Mouse (Mus musculus) MEL (cell line): ENCODE data around the gene Wt1. TPM values are rescaled to one million over a fixed set of nuclear protein-coding genes. Genes with fewer than 3 reads are reported as not detected.

Experiments used
- DNase-seq: peaks from one replicate; pipeline ENCODE4 v3.0.0; 2011; ENCODE audit warnings: low read depth, low spot score
- H3K27ac ChIP-seq: 2 replicates; pipeline ENCODE4 v1.5.1; 2012; ENCODE audit warnings: low read depth, mild to moderate bottlenecking, control low read depth, low read length, moderate library complexity; ENCODE audit not compliant: control insufficient read depth
- H3K27me3 ChIP-seq, 2 experiments: fragments of 150-350 bp in 1 of 2; sonication (generic) in 1 of 2; 2 replicates each; pipeline ENCODE4 v1.6.1; 2012; ENCODE audit warnings: low read length in 2 of 2, mild to moderate bottlenecking in 2 of 2, improper control_type of control experiment in 1 of 2, moderate library complexity in 1 of 2; ENCODE audit not compliant: insufficient read depth in 2 of 2, control insufficient read depth in 1 of 2
- H3K36me3 ChIP-seq, 2 experiments: 2 replicates each; pipeline ENCODE4 v1.6.1; 2012 to 2014; ENCODE audit warnings: low read length in 2 of 2, improper control_type of control experiment in 1 of 2, inconsistent platforms in 1 of 2, mild to moderate bottlenecking in 1 of 2; ENCODE audit not compliant: insufficient read depth in 2 of 2, control insufficient read depth in 1 of 2
- H3K4me1 ChIP-seq, 2 experiments: fragments of 150-350 bp in 1 of 2; sonication (generic) in 1 of 2; 2 replicates each; pipeline ENCODE4 v1.6.1; 2012; ENCODE audit warnings: low read length in 2 of 2, improper control_type of control experiment in 1 of 2, mild to moderate bottlenecking in 1 of 2; ENCODE audit not compliant: insufficient read depth in 2 of 2, control insufficient read depth in 1 of 2
- H3K4me3 ChIP-seq, 2 experiments: fragments of 150-350 bp in 1 of 2; sonication (generic) in 1 of 2; 2 replicates each; pipeline ENCODE4 v1.5.1; 2012; ENCODE audit warnings: low read depth in 2 of 2, low read length in 2 of 2, mild to moderate bottlenecking in 2 of 2, moderate library complexity in 2 of 2, control low read depth in 1 of 2, improper control_type of control experiment in 1 of 2; ENCODE audit not compliant: control insufficient read depth in 1 of 2, insufficient read depth in 1 of 2
- H3K79me2 ChIP-seq: 2 replicates; pipeline ENCODE4 v1.6.1; 2012; ENCODE audit warnings: mild to moderate bottlenecking, low read length, moderate library complexity; ENCODE audit not compliant: control insufficient read depth, poor library complexity, insufficient read depth
- H3K9ac ChIP-seq: 2 replicates; pipeline ENCODE4 v1.6.1; 2012; ENCODE audit warnings: low read depth, mild to moderate bottlenecking, control low read depth, low read length, moderate library complexity; ENCODE audit not compliant: control insufficient read depth, poor library complexity, severe bottlenecking
- H3K9me3 ChIP-seq: fragments of 150-350 bp; sonication (generic); replicated peaks from 2 replicates; pipeline ENCODE4 v1.6.1; 2012; ENCODE audit warnings: mild to moderate bottlenecking, low read length, improper control_type of control experiment, moderate library complexity; ENCODE audit not compliant: insufficient read depth
- BHLHE40 ChIP-seq: IDR thresholded peaks from 2 replicates; pipeline ENCODE4 v1.6.1; 2012; ENCODE audit warnings: low read depth, mild to moderate bottlenecking, inconsistent platforms, low read length, improper control_type of control experiment, borderline replicate concordance
- CHD1 ChIP-seq: IDR thresholded peaks from 2 replicates; pipeline ENCODE4 v1.6.1; 2012; ENCODE audit warnings: low read depth, mild to moderate bottlenecking, inconsistent platforms, low read length, improper control_type of control experiment
- HCFC1 ChIP-seq: IDR thresholded peaks from 2 replicates; pipeline ENCODE4 v1.6.1; 2012; ENCODE audit warnings: low read depth, mild to moderate bottlenecking, inconsistent platforms, low read length, improper control_type of control experiment, moderate library complexity
- JUND ChIP-seq: IDR thresholded peaks from 2 replicates; pipeline ENCODE4 v1.6.1; 2011; ENCODE audit warnings: low read depth, mild to moderate bottlenecking, improper control_type of control experiment, low read length
- MAFK ChIP-seq: IDR thresholded peaks from 2 replicates; pipeline ENCODE4 v1.6.1; 2011; ENCODE audit warnings: low read depth, mild to moderate bottlenecking, low read length, improper control_type of control experiment, borderline replicate concordance
- MAX ChIP-seq: IDR thresholded peaks from 2 replicates; pipeline ENCODE4 v1.6.1; 2011; ENCODE audit warnings: low read length, improper control_type of control experiment
- MAZ ChIP-seq: IDR thresholded peaks from 2 replicates; pipeline ENCODE4 v1.6.1; 2012; ENCODE audit warnings: low read depth, mild to moderate bottlenecking, inconsistent platforms, low read length, improper control_type of control experiment
- MXI1 ChIP-seq: IDR thresholded peaks from 2 replicates; pipeline ENCODE4 v1.6.1; 2011; ENCODE audit warnings: mild to moderate bottlenecking, low read depth, low read length, improper control_type of control experiment
- MYB ChIP-seq: IDR thresholded peaks from 2 replicates; pipeline ENCODE4 v1.6.1; 2011; ENCODE audit warnings: mild to moderate bottlenecking, low read depth, low read length, improper control_type of control experiment
- NELFE ChIP-seq: IDR thresholded peaks from 2 replicates; pipeline ENCODE4 v1.6.1; 2011; ENCODE audit warnings: low read depth, low read length, improper control_type of control experiment
- NRF1 ChIP-seq: IDR thresholded peaks from 2 replicates; pipeline ENCODE4 v1.6.1; 2014; ENCODE audit warnings: low read depth, mild to moderate bottlenecking, inconsistent platforms, low read length, improper control_type of control experiment, moderate library complexity; ENCODE audit not compliant: poor library complexity, insufficient read depth, severe bottlenecking
- POLR2AphosphoS5 ChIP-seq: IDR thresholded peaks from 2 replicates; pipeline ENCODE4 v1.6.1; 2012; ENCODE audit warnings: low read depth, borderline replicate concordance, mild to moderate bottlenecking, inconsistent platforms, low read length, moderate library complexity, mixed read lengths
- RAD21 ChIP-seq: IDR thresholded peaks from 2 replicates; pipeline ENCODE4 v1.6.1; 2011; ENCODE audit warnings: mild to moderate bottlenecking, low read depth, low read length, improper control_type of control experiment
- SIN3A ChIP-seq: IDR thresholded peaks from 2 replicates; pipeline ENCODE4 v1.6.1; 2012; ENCODE audit warnings: low read length, improper control_type of control experiment, inconsistent platforms
- SMC3 ChIP-seq: IDR thresholded peaks from 2 replicates; pipeline ENCODE4 v1.6.1; 2011; ENCODE audit warnings: low read depth, low read length, improper control_type of control experiment
- USF1 ChIP-seq: IDR thresholded peaks from 2 replicates; pipeline ENCODE4 v1.6.1; 2014; ENCODE audit warnings: low read depth, mild to moderate bottlenecking, inconsistent platforms, low read length, improper control_type of control experiment, moderate library complexity
- USF2 ChIP-seq, 2 experiments: IDR thresholded peaks; 2 replicates each; pipeline ENCODE4 v1.6.1; 2011 to 2012; ENCODE audit warnings: improper control_type of control experiment in 2 of 2, low read length in 2 of 2, borderline replicate concordance in 1 of 2, inconsistent platforms in 1 of 2, low read depth in 1 of 2, mild to moderate bottlenecking in 1 of 2; ENCODE audit not compliant: insufficient read depth in 1 of 2
- ZKSCAN1 ChIP-seq: IDR thresholded peaks from 2 replicates; pipeline ENCODE4 v1.6.1; 2012; ENCODE audit warnings: low read depth, mild to moderate bottlenecking, inconsistent platforms, low read length, improper control_type of control experiment, moderate library complexity
- ZNF384 ChIP-seq: IDR thresholded peaks from 2 replicates; pipeline ENCODE4 v1.6.1; 2012; ENCODE audit warnings: low read depth, mild to moderate bottlenecking, inconsistent platforms, low read length, improper control_type of control experiment
- polyA plus RNA-seq, 2 experiments: library from polyadenylated mRNA; stranded (reverse) in 1 of 2; unstranded in 1 of 2; fragments of >175 nt in 1 of 2; fragments of >200 nt in 1 of 2; gene quantifications; 2 replicates each; pipeline versions ENCODE4 v1.2.1 to v1.2.4; 2012; ENCODE audit warnings: low replicate concordance in 2 of 2, low read depth in 1 of 2; ENCODE audit not compliant: insufficient read length in 2 of 2, insufficient read depth in 1 of 2, missing spikeins in 1 of 2
- total RNA-seq: library from RNA; depleted of rRNA; stranded (reverse); fragments of 300-350 nt; gene quantifications from 2 replicates; pipeline ENCODE4 v1.2.3, GENCODE M21; 2012

Wt1 gene
- total and polyA plus RNA-seq, 3 experiments = not detected

DNA sequence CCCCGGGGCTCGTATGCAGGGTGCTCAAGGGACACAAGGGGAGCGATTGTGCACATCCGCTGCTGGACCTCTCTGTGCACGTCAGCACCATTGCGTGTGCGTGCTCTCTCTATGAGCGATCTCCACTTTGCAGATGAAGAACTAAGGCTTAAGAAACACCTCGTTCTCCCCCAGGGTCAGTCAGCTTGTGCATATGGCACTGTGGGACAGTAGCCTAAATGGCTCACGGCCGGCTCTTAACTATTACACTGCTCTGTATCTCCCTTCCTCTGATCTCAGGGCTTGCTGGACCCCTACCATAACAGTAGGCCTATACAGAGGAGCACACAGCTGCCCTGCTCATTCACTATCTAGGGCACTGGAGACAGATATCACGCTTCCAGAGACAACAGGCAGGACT is 52.5 kb downstream of the Wt1 start:
- TF ChIP-seq JUND (no peak), ZKSCAN1 (no peak), CHD1 (no peak), NRF1 (no peak), MYB (no peak), HCFC1 (no peak), MAZ (no peak), USF1 (no peak)
- Histone ChIP-seq H3K27me3 (peaks cover 3 to 6% of the 10 kb centered on the region in 2 experiments), H3K9ac (no peak overlapping the region), H3K27ac (no peak overlapping the region), H3K36me3 (no peaks in the 10 kb centered on the region), H3K4me3 (no peak overlapping the region), H3K79me2 (no peaks in the 10 kb centered on the region), H3K9me3 (no peaks in the 10 kb centered on the region), H3K4me1 (no peaks in the 10 kb centered on the region)
- no peak for DNase-seq

DNA sequence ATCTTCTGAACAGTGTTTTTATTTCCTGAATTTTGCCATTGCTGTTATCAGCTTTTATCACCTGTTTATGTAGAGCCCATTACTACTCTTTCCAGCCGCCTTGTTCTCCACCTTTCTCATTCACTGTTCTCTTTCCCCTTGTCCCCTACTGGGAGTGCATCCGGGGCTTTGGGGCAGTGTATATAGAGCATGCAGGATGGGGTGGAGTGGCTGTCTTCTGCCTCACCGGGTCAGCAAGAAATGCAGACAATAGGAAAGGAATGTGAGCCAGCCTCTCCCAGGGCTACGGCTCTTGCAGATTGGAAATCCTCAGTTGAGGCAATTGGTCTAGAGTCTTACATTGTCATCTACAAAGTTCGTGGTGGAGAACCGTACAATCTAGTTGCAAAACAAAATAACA is 56.2 kb downstream of the Wt1 start:
- Histone ChIP-seq H3K9me3 (no peaks in the 10 kb centered on the region), H3K27ac (no peak overlapping the region), H3K79me2 (no peaks in the 10 kb centered on the region), H3K4me1 (no peaks in the 10 kb centered on the region), H3K9ac (no peak overlapping the region), H3K36me3 (no peaks in the 10 kb centered on the region), H3K4me3 (no peak overlapping the region), H3K27me3 (peaks cover 0 to 2% of the 10 kb centered on the region in 2 experiments; a peak in 1 of 4 replicates)
- no peak for TF ChIP-seq RAD21
- no peak for TF ChIP-seq MAX
- TF ChIP-seq MAZ = no peak
- TF ChIP-seq USF2 (IDR thresholded peaks at IDR 0.05; ENCODE audit: borderline replicate concordance in 1 of 2, insufficient read depth in 1 of 2, low read depth in 1 of 2, low read length in 2 of 2) = no peak
- no peak for TF ChIP-seq JUND
- no peak for DNase-seq

DNA sequence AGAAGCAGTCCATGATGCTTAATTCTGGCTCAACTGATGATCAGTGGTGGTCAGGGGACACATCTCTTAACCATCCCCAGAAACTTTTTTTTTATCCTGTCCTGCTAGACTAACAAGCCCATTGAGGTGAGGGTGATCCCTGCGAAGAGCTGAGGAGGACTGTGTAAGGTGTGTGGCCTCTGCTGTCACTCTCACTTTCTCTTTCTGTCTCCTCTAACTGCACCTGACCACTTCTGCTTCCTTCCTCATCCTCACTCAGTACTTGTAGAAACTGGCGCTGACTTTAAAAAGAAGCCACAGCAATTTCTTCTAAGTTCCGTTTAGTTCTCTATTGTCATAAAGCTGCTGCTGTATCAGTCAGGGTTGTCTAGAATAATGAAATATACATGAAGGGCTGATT is 58.8 kb downstream of the Wt1 start:
- Histone ChIP-seq H3K27me3 (peaks cover 0 to 2% of the 10 kb centered on the region in 2 experiments; a peak in 1 of 4 replicates), H3K4me3 (no peak overlapping the region), H3K9ac (no peak overlapping the region), H3K4me1 (no peaks in the 10 kb centered on the region), H3K79me2 (no peaks in the 10 kb centered on the region), H3K27ac (no peak overlapping the region), H3K9me3 (no peaks in the 10 kb centered on the region), H3K36me3 (peaks cover 0 to 2% of the 10 kb centered on the region in 2 experiments; a peak in 1 of 4 replicates)
- no peak for DNase-seq
- no peak for TF ChIP-seq NELFE
- TF ChIP-seq HCFC1 = no peak
- TF ChIP-seq MAZ = no peak
- TF ChIP-seq ZNF384 = no peak
- TF ChIP-seq SMC3 = no peak
- no peak for TF ChIP-seq BHLHE40
- no peak for TF ChIP-seq MAFK
- TF ChIP-seq POLR2AphosphoS5 = no peak
- TF ChIP-seq USF2 (IDR thresholded peaks at IDR 0.05; ENCODE audit: borderline replicate concordance in 1 of 2, insufficient read depth in 1 of 2, low read depth in 1 of 2, low read length in 2 of 2) = no peak
- no peak for TF ChIP-seq MXI1
- no peak for TF ChIP-seq SIN3A
- TF ChIP-seq RAD21 = no peak
